Mouse (Mus musculus) frontal cortex, postnatal 14 days (tissue): Measurements from ENCODE around the gene Clasp2.
"Not testable (repeated sequence)": the region's sequence is repeated elsewhere in the genome, so short reads cannot be mapped to it uniquely, and the experiment has no call there.

ENCODE experiments used
- DNase-seq, 2 experiments: peaks; one replicate each; pipeline ENCODE4 v3.0.0; 2022; ENCODE audit warnings: low spot score in 2 of 2

The Clasp2 gene

GRCm38 (mm10) chr9:113741108-113741636 is at the start of gene Clasp2:
Gene Clasp2, plus strand, starts transcription at chr9:113741473.
- peak; percentile 58 to 61 for DNase-seq

DNA sequence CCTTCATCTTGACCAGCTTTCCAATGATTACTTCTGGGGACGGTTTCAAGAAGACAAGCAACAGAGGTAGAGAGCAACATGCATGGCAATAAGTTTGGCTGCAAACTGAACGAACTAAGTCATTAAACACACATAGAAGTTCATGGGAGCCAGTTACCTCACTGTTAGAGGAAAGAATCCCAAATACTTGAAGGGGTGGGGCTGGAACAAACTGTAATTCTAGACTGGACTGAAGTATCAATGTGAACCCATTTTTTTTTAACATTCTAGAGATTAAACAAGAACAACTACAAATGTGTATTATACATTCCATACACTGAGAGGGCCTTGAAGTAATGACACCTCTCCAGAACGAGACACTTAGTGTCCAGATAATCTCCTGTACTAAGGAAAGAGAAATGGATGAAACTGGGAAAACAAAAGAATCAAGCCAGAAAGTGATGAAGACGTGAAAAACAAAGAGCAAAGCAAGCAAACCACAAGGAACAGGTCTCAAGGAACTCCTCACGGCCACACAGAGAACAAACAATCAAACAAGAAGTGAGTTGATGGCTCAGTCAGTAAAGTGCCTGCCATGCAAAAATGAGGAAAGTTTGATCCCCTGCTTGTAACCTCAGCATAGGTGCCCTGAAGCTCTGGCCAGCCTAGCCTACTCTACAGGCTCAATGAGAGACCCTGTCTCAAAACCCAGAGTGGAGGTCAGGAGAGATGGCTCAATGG is 39.7 kb upstream of the Clasp2 start:
- no peak for DNase-seq

DNA sequence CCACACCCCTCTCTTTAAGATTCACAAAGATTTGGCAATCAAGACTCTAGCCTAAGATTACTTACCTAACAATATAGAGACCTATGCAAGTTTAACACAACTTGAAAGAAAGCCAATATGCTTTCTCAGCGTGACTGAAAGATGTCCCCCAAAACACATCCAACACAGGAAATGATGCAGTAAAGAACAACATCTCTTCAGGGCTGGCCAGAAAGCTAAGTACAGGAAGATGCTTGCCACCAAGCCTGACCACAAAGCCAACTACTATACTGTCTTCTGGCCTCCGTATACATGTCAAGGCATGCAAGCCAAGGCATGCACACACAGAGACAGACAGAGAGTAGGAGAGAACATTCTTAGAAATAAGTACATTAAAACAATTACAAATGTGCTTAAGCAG is 35.2 kb upstream of the Clasp2 start:
- DNase-seq = no peak

GRCm38 (mm10) chr9:113706841-113707240 is 34.4 kb upstream of the Clasp2 start:
- DNase-seq = no peak

GRCm38 (mm10) chr9:113707481-113708360 is 33.6 kb upstream of the Clasp2 start, which contains the start of gene Pdcd6ip:
Gene Pdcd6ip, minus strand, starts transcription at chr9:113708259.
- DNase-seq = peak; percentile 84 to 91

GRCm38 (mm10) chr9:113708361-113709280 is 32.7 kb upstream of the Clasp2 start:
- DNase-seq = no peak

DNA sequence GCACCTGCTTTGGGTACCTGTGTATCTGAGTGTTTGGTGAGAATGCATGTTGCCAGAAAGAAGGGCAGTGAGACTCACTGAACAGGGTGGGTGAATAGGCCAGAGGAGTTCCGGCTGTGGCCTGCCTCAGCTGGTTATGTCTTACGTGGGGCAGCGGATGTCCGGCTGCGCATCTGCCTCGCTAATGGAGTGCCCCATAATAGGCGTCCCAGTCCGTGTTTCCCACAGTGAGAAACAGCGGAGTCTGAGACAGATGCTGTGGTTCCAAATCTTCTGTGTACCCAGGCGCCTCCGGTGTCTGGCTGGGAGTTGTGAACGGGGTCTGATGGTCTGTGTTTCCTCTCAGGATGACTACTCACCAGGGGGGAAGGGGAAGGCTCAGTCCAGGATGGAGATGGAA is 30.4 kb upstream of the Clasp2 start:
- no peak for DNase-seq

DNA sequence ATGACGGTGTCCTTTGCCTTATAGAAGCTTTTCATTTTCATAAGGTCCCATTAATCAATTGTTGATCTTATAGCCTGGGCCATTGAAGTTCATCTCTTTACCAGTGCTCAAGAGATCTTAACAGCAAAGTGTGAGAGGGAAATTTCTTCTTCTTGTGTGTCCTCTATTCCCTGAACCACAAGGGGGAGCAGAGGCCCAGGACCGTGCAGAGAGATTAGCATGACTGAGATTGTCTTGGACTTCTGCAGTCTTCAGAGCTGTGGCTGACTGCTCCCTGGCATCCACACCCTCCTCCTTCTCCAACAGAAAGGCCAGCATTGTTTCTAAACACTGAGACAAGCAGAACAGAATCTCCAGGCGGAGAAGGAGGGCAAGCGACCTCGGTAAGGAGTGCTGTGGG is 22.2 kb upstream of the Clasp2 start:
- no peak for DNase-seq

- DNase-seq = no peak
These were observed 16.6 kb upstream of the Clasp2 start for GRCm38 (mm10) chr9:113724646-113725045.

DNA sequence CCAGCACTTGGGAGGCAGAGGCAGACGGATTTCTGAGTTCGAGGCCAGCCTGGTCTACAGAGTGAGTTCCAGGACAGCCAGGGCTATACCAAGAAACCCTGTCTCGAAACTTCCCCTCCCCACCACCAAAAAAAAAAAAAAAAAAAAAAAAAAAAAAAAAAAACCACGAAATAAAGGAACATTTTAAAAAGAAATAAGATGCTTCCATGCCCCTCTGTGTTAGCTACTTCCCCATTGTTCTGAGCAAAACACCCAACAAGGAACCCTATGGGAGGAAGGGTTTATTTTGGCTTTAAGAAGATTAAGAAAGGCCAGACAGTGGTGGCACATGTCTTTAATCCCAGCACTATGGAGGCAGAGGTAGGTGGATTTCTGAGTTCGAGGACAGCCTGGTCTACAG is 15.7 kb upstream of the Clasp2 start:
- not testable (repeated sequence) for DNase-seq

DNA sequence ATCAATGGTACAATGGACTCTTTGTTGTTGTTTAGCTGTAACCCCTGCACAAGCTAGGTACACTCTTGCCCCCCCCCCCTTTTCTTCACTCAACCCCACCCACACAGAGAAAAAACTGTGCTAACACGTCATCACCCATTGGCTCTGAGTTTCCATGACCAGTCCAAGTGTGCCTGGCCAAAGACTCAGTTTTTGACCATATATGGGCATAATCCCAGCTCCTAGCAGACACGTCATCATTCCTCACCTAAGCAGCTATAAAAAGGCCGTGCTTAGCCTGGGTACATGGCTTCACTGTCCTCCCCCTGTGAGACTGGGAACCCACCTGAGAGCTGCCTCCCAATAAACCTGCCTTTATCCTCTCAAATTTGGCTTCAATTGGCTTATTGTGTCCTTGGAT is 15.1 kb upstream of the Clasp2 start:
- no peak for DNase-seq

DNA sequence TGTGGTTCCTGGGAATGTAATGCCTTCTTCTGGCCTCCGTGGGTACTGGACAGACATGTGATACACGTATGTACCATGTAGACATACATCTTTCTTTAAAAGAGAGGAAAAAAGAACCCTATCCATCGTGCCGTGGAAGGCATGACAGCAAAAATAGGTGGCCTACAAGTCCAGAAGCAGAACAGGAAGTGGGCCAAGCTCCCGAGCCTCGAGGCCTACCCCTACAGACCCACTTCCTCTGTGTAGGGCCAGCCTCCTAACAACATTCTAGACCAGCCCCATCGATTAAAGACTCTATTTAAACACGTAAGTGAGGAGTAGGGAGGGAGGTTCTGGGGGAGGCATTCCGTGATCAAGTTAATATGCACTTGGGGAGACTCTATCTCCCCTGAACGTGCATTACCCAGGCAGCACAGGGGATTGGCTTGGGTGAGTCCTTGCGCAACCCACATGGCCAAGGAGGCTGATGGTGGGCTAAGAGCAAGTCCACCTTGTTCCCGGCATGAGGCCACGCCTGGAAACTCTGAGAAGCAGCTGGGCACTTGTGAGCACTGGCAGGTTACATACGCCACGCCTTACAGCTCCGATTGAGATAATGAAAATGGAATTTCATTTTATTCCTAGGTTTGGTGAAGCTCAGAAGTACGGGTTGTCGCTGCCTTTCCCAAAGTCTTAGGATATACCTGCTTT is 14.1 kb upstream of the Clasp2 start:
- no peak for DNase-seq

DNA sequence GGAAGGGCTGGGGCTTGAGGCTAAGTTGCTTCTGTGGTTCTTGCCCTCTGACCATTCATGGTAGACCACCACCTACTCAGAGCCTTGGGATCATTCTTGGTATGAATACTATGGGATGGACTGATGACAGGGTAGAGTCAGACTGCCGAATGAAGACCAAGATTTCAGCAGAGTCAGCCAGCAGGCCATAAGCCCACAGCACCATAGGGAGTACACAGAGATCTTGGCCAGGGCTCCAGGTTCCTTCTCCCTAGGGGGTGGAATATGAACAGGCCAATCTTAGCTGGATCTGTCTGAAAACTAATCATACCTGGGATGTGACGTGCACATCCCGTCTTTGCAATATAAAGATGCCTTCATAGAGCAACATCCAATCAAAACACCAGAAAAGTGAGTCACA is 9.7 kb upstream of the Clasp2 start:
- DNase-seq = no peak

DNA sequence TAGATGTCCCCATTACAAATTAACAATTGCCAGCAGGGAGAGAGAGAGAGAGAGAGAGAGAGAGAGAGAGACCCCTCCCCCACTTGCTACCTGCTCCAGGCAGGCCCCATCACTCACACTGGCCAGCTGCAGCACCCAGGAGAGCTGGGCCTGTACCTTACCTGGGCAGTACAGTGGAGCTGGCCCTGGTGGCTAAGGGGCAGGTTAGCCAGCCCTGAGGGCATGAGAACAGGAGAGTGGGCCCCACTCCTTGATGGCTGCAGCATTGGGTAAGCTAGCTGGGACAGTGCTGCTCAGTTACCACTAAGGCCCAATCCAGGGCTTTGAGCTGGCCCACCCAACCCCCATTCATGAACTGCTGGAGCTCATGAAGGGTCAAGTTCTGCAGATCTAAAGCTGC is 5.4 kb upstream of the Clasp2 start:
- DNase-seq = no peak

GRCm38 (mm10) chr9:113738021-113738420 is 3.3 kb upstream of the Clasp2 start:
- no peak for DNase-seq

DNA sequence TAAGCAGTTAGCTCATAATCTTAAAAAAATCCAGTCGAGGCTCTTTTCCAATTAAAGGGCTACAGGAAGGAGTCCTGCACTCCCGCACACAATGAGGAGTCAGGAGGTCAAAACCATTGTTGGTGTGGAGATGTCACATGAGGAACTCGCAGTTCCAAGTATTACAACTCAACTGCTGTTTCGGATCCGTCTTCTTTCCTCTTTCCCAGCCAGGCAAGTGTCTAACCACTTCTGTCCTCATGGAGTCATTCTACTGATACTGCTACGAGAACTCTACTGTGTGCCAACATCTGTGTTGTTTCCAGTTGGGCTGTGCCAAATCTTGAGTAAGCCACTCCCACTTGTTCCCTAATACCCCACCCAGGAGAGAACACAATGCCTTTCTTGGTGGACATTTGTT is 2.3 kb upstream of the Clasp2 start:
- no peak for DNase-seq

DNA sequence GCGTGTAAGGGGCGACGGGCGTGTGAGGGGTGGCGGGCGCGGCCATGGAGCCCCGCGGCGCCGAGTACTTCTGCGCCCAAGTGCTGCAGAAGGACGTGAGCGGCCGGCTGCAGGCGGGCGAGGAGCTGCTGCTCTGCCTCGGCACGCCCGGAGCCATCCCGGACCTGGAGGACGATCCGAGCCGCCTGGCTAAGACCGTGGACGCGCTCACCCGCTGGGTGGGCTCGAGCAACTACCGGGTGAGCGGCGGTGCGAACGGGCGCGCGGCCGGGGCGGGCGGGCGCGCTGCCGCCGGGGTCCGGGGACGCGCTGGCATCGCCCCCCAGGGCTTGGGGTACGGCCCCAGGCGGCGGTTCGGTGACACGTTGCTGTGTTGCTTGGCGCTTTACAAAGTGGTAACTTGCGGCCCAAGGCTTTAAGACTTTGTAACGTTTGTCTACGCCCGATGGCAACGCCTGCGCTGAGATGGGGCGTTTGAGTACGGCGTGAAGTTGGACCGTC is 414 bp downstream of the Clasp2 start:
- peak in 1 of 2 experiments; percentile 26 for DNase-seq

GRCm38 (mm10) chr9:113742361-113742794 is 1.1 kb downstream of the Clasp2 start:
- DNase-seq = peak in 1 of 2 experiments; percentile 19

GRCm38 (mm10) chr9:113743291-113743690 is 2.0 kb downstream of the Clasp2 start:
- DNase-seq = no peak

DNA sequence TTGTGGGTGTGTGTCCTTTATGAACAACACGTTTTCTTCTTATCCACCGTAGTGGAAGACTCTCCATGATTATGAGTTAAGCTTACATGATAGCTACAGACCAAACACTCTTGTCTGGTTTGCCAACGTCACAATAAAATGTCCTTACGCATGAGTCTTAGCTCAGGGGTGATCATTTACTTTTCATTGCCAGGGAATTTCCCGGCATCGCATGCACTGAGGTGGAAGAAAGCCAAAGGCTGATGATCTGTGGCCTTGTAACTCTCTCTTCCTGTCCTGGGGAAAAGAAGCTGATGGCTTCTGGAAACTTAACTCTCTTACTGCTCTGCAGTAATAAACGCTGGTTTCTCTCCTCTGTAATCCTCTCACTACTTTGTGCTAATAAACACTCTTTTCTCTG is 8.1 kb downstream of the Clasp2 start:
- DNase-seq = no peak
